Mouse (Mus musculus): ENCODE measurements at regions not wholly inside any gene's neighbourhood (a gene's known extent, or its start where the extent isn't known, plus 50 kb on each side); places are given as distances from the start of the nearest gene placed in this dataset.

DNA sequence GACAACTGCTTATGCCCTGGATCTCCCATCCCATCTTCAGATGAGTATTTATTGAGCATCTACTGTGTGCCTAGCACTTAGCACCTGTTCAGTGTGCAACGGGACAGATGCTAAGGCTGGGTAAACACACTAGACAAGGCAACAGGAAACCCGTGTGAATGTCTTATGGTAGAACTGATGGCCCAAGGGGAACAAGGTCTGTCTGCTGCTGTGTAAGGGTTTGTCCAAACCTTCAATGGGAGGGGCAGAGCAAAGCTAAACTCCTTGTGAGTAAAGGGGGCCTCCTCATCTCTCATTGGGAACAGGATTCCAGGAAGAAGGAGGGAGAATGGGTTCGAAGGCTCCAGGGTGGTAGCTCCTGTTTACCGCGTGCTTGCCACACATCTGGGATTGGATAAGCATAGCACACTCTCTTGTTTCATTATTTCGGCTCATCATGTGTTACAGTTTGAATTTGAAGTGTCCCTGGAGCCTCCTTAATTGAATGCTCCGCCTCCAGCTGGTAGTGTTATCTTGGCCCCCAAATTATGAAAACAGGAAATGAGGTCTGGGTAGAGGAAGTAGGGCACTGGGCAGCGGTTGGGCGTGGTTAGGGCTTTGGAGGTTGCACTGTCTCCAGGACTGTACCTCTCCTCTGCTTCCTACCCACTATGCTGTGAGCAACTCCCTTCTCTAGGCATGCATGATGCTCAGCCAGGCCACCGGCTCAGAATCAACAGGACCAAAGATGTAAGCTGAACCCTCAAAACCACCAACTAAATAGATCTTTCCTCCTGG is 348.9 kb upstream of the Tbx3 start:
- DNase-seq, result no peak

DNA sequence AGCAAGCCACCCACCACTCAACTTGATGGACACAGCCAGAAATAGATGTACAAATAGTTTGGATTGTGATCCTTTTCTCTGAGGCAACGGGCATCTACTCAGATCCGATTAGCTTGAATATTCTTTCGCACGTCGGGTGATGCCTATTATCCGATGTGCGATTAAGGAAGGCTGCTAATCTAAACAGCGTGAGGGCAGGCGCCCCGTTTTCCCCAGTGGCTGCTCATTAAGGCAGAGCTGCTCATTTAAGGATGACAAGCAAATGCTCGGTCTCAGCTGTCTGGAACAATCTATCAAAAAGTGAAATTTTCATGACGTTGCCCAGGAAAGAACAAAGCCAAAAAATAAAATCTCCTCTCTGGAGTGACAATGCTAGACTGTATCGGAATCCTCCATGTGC is 348.1 kb upstream of the Tbx3 start:
- no peak for DNase-seq

DNA sequence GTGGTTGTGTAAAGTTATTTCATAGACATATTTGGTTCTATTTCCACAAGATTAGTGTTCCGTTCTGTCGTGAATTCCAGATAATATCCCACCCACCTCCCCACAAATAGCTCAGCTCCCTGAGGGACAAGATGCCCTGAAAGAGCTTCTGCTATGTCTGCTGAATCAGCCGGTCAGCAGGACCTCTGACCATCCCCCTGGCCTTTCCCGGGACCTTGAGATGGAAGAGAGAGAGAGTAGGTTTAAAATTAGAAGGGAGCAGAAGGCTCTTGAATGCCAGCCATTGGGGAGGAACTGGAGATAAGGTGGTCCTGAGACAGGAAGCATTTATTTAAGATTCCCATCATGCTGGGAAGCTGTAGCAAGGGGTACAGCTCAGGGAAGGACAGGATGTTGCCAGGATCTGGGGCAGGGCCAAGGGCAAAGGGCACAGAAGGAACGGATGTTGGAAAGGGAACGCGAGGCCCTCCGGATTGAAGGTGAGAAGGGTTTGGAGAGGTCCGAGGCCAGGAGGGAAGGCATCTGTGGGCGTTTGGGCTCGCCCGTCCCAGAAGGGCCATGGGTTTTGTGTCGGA is 344.7 kb upstream of the Tbx3 start:
- DNase-seq, result no peak

DNA sequence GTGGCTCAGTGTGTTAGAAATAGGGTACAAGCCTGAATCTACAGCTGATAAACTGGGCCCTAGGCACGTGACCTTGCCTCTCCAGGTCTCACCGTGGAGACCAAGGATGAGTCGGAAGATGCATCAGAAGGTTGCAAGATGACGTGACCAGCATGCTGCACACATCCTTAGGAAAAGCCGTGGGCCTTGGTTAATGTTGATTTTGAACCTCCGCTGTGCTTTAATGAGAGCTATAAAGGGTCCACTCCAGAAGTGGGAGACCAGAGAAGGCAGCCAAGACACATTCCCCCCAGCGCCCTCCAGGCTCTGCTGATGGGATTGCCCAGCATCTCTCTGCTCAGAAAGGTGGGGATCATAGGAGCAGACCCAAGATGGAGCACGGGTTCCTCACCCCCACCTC is 343.6 kb upstream of the Tbx3 start:
- no peak for DNase-seq

DNA sequence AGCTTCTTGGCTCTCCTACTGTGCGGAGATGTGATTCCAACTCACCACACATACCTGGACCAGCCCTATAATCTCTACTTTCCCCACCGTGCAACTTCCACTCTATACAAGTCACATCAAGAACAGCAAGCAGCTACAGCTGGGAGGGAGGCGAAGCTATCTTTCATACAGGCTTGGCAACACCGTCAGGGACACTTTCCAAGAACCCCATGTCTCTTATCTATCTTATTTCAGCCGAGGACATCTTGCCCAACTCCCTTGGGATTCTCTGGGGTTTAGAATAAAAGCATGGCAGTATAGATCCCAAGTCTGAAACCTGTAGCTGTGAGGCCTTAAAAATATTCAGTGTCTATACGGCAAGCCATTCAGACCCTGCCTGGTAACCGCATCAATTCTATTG is 341.5 kb upstream of the Tbx3 start:
- no peak for DNase-seq

DNA sequence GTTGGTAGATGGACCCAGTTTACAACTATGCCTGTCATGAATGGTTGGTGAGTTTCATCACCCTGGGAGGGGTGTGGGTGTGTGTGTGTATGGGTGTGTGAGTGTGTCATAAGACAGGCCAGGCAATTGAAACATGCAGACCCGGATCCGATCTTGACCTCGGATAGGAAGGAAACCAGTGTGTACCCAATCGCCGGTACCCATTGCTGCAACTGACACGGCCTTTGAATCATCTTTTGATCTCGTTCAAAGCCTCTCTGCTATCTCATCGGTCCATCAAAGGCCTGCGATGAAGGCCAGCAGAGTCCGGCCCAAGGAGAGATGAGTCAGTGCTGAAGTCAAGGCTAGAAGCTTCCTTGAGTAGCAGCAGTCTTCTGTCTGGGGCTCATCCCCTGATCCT is 341.1 kb upstream of the Tbx3 start:
- DNase-seq, result no peak

DNA sequence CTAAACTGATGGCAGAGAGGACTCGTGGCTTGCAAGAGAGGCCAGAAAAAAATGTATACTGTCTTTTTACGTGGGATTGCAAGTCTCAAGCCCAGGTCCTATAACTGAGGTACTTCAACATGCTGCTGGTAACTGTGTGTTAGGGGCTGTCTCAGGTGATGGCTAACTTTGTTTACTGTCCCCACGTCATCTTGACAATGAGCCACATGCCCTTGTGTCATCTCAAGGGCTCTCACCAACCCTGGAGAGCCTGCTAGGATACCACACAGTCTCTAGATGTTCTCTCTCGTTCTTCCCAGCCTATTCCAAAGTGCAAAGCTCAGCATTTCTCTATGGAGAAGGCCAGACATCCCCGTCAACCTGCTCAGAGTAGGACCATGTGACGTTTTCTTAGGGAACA is 340.6 kb upstream of the Tbx3 start:
- no peak for DNase-seq

DNA sequence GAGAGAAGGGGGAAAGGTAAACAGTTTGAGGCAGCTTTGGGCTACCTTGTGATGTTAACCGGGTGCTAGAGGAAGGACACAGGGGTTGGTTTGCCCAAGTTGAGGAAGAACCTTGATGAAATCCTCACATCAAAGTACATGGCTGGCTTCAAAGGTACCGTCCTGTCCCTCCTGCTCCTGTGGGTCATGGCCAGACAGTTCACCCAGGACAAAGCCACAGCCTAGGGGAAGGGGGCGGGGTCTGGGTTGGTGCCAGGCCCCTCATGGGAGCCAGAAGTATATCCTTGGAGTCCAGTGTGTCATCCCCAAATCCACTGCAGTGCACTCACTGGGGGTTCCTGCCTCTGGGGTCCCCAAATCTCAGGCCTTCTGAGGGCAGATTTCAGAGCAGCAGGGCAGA is 339.0 kb upstream of the Tbx3 start:
- DNase-seq, result no peak

DNA sequence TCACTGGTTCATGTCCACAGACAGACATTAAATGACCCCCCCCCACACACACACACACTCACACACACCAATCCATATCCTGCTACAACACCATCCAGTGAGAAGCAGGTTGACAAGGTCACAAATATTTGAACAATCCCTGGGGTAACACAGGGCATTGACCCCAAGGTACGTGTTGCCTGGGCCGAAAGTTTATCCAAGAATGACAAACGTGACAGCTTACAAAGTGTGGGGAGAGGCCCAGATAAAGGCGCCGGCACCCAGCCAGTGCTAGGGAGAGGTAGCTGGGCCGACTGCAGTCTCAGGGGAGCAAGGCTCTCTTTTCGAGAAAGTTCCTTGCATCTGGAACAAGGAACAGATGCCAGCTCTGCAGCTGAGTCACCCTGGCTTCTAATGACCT is 337.8 kb upstream of the Tbx3 start:
- no peak for DNase-seq

DNA sequence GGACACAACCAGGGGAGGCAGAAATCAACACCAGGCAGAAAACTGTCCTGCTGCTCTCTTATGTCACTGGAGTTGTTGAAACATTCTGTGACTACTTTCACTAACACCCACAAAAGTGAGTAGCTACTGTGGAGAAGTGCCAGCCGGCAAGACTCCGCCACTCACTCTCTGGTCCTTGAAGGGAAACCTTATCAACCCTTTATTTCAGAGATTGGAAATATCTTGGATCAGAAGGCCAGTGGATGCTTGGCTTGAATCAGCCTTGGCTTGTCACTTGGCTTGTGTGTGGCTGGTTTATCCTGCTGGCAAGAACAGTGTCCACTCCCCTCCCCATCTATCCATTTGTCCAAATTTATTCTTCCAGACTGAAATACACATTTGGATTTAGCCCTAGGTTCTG is 335.3 kb upstream of the Tbx3 start:
- DNase-seq, result no peak

DNA sequence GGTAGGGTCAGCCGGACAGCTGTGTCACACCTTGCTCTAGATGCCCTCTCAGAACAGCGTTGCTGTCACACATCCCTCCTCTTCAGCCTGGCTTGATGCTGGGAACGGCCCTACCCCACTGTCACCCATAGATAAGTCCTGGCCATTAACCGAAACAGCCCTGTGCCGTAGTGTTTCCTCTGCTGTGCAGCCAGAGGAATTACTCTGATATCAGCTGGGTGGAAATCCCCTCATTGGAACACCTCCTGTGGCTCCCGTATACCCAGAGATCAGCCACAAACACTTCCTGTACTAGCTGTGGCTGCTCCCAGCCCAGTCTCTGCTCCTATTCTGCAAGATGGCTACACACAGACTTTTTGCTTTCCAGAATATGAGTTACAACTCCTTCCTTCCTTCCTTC is 334.5 kb upstream of the Tbx3 start:
- no peak for DNase-seq

DNA sequence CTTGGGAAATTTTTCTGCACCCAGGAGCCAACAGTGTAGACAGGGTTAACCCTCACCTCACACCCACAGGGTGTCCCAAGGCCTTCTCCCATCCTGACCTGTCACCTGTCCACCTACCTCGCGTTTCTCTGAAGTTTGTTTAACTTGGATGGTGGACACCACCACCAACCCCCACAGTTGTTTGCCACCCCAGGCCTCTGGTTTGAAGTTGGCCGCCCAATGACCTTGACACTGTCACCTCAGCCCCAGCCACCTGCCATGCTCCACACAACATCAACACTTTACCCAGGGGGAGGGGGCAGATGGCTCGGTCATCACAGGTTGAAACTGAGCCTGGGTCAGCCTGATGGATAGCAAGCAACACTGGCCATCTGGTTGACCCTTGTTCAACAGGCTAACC is 332.7 kb upstream of the Tbx3 start:
- DNase-seq, result no peak

DNA sequence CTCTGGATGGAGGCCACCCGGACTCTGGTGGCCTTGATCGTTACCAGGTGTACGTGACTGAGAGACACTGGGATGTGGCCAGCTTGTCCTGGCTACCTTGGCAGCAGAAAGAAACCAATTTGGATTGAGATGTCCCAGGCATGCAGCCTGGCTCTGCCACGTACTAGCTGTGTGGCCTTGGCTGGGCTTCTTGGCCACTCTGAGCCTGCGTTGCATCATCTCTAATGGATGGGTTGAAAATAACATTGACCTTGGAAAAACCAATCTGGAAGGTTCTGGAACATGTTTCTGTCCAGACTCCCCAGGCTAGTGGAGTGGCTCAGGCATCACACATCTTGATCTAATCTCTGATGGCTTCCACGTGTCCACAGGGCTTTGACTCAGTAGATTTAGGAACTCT is 331.8 kb upstream of the Tbx3 start:
- DNase-seq, result no peak

DNA sequence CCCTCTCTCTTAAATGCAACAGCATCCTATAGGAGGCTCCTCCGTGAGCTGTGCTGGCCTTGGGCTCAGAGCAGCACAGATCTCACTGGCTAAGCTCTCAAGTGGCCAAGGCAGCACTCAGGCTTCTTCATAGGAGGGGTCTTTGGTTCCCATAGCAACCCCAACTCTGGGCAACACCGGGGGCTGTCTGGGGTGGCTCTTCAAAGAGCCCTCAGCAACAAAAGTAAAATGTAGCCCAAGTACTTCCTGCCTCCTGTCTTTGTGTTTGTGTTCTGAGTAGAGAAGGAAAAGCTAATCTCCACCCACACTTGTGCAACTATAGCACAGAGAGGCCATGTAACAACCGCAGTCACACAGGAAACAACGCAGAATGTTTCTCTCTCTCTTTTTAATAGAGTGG is 322.2 kb upstream of the Tbx3 start:
- DNase-seq, result no peak

DNA sequence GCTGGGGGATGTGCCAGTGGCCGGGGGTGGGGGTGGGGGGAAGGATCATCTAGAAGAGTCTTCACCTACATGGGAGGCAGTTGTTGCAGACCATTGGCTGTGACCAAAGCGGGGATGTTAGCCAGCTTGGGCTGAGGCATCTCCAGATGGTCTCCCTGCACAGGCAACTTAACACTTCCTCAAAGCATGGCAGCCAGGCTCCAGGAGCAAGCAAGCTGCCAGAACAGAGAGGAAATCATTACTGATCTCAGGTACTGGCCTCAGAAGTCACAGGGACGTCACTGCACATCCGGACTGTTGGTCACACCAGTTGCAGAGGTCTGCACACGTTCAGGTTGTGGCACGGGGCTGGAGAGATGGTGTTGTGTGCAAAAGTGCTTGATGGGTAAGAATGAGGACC is 321.1 kb upstream of the Tbx3 start:
- DNase-seq, result no peak

DNA sequence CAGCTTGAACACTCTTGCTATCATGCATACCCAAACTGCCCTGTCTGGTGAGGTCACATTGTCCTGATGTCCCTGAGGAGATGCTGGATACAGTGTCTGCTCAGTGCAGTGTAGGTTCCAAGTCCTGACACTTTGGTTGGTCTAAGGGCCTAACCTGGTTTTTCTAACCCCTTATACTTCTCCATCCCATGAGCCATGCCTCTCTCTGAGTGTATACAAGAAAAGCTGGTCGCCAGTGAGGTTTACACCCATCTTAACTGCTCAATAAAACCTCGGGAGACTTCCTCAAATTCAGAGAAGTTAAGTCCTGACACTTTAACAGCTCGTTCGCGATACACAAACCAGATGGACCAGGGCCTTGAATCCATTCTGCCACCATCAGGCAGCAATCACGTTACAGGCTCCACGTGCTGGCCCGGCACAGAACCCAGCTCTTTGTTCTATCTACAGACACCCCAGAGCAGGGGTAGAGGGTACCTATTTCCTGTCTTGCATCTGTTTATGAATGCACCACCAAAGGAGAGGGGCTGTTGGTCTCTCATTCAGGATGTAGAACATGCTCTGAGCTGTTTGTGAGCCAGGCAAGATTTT is 320.0 kb upstream of the Tbx3 start:
- DNase-seq, result no peak

DNA sequence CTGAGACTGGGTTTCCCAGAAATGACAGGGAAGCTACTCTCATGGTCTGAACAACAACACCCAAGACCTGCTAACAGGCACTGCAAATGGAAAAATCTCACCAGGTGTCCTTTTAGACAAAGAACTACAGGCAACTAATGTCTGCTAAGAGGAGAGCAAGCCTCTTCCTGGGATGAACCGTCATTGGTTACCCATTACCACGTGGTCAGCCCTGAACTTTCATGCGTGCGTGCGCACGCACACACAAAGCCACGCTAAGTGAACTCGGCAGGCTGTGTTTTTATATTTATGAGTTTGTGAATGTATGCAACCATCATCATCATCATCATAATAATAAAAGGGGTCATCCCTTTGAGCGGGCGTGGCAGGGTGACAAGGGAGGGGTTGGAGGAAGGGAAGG is 315.0 kb upstream of the Tbx3 start:
- no peak for DNase-seq

DNA sequence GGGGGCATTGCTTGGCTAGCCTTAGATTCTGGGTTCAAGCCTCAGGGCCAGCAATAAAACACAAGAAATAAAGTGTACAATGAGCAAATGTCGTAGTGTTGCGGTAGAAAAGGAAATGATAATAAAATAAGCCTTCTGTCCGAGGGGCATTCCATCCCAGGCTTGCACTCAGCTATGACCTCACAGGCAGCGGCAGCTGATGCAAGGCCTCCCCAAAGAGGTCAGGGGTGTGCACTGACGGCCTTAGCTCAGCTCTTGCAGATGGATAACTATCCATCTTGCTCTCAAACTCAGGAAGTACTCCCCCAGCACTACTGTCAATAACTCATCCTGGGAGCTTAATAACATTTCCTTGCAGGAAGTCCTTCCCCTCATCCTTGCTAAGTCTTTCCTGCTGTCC is 314.4 kb upstream of the Tbx3 start:
- no peak for DNase-seq

DNA sequence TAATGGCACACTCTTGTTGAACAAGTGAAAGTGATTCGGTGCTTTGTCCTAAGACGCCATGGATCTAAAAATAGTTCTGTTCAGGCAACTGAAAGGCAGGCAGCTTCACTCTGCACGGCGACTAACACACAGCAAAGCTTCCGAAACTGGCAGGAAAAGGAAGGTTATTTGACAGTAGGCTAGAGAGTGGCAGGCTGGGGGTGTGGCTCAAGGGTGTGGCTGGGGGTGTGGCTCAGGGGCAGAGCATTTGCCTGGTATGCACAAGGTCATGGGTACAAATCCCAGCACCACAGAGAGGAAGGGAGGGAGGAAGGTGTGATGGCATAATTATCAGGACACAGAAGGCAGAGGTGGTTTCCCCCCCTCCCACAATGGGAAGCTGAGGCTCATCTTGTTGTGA is 310.8 kb upstream of the Tbx3 start:
- no peak for DNase-seq

DNA sequence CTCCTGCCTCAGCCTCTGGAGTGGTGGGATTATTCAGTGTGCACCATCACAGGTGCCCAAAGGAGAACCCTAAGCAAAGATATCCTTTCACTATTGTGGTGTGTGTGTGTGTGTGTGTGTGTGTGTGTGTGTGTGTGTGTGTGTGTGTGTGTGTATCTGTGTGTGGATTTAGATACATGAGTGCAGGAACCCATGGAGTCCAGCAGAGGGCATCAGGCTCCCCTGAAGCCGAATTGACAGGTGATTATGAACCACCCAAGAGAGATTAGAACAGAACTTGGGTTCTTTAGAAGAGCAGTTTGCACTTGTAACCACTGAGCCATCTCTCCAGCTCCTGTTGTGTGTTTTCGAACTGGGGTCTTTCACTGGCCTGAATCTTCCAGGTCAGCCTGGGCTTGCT is 310.1 kb upstream of the Tbx3 start:
- no peak for DNase-seq

DNA sequence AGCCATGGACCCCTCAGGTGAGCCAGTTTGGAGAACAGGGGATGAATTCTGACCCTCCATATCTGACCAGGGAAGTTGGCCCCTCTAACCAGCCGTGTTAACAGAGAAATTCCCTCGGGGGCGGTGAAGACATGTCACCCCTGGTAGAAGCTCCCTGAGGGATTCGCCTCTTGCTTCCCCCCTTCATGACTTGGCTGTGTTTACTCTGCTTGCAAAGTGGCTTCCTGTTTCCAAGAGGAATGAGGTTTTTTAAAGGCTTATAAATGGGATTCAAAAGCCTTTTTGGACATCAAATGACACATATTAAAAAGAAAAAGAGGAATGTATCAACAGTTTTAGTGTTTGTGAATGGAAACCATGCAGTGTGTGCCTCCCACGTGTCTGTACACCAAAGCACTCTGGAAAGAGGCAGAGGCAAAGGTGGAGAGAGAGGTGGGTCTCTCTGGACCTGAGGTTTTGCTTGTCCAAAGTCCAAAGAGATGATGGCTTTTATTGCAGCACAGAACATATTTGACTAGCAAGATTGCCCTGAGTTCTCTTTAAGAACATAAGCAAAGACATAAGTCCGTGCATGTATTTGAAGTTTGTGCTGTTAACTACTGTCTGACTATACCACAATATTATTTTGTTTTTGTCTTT is 308.9 kb upstream of the Tbx3 start:
- no peak for DNase-seq

DNA sequence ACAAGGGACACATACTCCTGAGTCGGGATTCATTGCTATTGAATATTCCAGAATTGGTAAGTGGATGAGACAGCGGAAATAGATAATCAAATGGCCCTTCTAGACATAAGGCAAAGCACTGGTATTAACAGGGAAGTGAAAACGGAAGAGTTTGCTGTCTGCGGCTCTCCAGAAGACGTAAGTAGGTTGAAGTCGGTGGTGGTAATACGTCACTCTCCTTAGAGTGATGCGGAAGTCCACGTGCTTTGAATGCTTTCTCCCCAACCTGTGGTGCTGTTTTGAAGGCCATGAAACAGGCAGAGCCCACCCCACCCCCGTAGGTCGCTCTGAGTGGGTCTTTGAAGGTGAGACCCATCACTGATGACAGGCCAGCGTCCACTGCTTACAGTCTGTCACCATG is 308.0 kb upstream of the Tbx3 start:
- DNase-seq, result no peak

DNA sequence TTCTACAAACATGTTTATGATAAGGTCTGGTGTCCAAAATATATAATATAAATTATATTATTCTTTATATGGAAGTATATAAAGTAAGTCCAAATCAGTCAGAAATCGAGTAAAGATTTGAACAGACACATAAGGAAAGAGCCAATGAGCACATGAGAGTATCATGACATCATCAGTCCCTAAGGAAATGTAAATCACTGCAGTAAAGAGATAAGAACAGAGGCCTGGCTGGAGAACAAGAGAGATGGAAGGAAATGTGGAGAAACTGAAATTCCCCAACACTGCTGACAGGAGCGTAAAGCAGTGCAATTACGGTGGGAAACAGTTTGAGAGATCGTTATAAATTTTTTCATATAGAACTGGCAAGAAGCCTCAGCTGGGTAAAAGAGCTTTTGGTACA is 306.2 kb upstream of the Tbx3 start:
- DNase-seq, result no peak

DNA sequence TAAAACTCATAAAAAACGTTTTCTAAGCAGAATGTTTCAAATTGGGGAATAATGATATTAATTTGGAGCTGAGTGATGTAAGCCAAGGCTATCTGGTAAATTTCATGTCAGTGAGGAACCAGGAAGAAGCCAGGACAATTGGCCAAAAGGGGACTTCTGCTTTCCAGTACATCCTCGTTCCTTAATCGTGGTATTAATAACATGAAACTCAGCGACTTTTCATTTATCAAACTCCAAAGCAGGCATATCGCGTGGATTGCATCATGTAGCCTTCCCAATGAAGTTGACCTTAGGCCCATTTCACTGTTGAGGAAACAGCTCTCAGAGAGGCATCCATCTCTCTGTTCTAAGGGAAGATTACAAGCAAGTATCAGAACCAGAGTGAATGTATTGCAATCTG is 305.3 kb upstream of the Tbx3 start:
- no peak for DNase-seq
